Mouse (Mus musculus) ES-E14 (cell line): Measurements from ENCODE around the gene Map3k11.

Experiments used
- CHD2 ChIP-seq: IDR thresholded peaks from 2 replicates; pipeline ENCODE4 v1.6.1; 2014; ENCODE audit warnings: mild to moderate bottlenecking, low read depth, low read length, inconsistent platforms
- HCFC1 ChIP-seq: IDR thresholded peaks from 2 replicates; pipeline ENCODE4 v1.6.1; 2012; ENCODE audit warnings: low read length, inconsistent platforms, borderline replicate concordance; ENCODE audit not compliant: insufficient read depth
- MAFK ChIP-seq: IDR thresholded peaks from 2 replicates; pipeline ENCODE4 v1.6.1; 2014; ENCODE audit warnings: mild to moderate bottlenecking, low read depth, low read length, inconsistent platforms; ENCODE audit not compliant: insufficient read depth
- ZC3H11A ChIP-seq: IDR thresholded peaks from 2 replicates; pipeline ENCODE4 v1.6.1; 2012; ENCODE audit warnings: low read depth, mild to moderate bottlenecking, inconsistent platforms, low read length, borderline replicate concordance
- ZNF384 ChIP-seq: IDR thresholded peaks from 2 replicates; pipeline ENCODE4 v1.6.1; 2012; ENCODE audit warnings: low read depth, low read length, inconsistent platforms

DNA sequence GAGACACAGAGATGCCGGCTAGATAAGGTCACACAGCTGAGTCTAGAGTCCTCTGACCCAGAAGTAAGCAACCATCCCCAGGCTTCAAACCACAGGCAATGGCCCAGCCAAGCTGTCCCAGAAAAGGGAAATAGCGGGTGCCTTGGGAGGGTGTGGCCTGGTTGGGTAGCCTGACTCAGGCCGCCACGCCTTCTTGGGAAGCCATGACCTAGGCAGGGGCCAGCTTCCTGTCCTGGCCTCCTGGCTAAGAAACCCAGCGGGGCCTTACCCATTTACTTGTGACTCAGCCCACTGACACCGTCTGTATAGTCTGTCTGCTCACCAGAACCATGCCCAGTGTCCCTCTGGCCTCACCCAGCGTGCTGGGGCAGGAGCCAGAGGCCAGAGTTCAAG is 36.0 kb downstream of the Map3k11 start:
- TF ChIP-seq MAFK = no peak
- no peak for TF ChIP-seq CHD2
- TF ChIP-seq ZC3H11A = no peak
- no peak for TF ChIP-seq ZNF384
- no peak for TF ChIP-seq HCFC1
